ENCODE assay signal across 15 mouse cellular contexts in genomic region chr12:31896295-31896694, GRCm38 (mm10). TPM values are rescaled to one million over a fixed set of nuclear protein-coding genes. Genes with fewer than 3 reads are reported as not detected.
DNase-seq lines count a peak whose midpoint lies in the region; ATAC-seq and TF ChIP-seq lines count a peak whose summit lies in the region.
"Had no signal": no experiment of that assay in that cellular context is flagged by ENCODE, and none has a peak within 500 bp of the region (broad histone marks: within the 10 kb centered on the region; RNA-seq: fewer than 3 reads in every experiment).

No protein-coding gene starts in this region.

- H3K4me2 ChIP-seq in forebrain, embryonic 11.5 days (ENCODE audit: low read depth, low read length, severe bottlenecking): no peak overlapping the region
- H3K4me2 ChIP-seq in hindbrain, embryonic 15.5 days: no peak overlapping the region
- H3K4me2 ChIP-seq in midbrain, postnatal 0 days (ENCODE audit: low read depth, low read length, poor library complexity, severe bottlenecking): no peak overlapping the region
- H3K4me2 ChIP-seq: embryonic facial prominence, embryonic 15.5 days; heart, embryonic 15.5 days; liver, embryonic 11.5 days had no signal

- no peak overlapping the region; the same call in 1 of the 2 replicates for H3K9ac ChIP-seq in forebrain, embryonic 11.5 days (ENCODE audit: low read length)
- H3K9ac ChIP-seq in hindbrain, embryonic 15.5 days: no peak overlapping the region
- H3K9ac ChIP-seq in midbrain, postnatal 0 days (replicated peaks; ENCODE audit: low read length, poor library complexity, severe bottlenecking): no peak overlapping the region
- H3K9ac ChIP-seq: embryonic facial prominence, embryonic 15.5 days; heart, embryonic 15.5 days had no signal

- WGBS in forebrain, embryonic 11.5 days: 12% methylated on average over 5 of the region's 5 CpGs
- WGBS in hindbrain, embryonic 15.5 days: 30% methylated on average over 5 of the region's 5 CpGs
- 24% methylated on average over 5 of the region's 5 CpGs for WGBS in midbrain, postnatal 0 days

- peak; percentile 28; the same call in 1 of the 2 replicates for ATAC-seq in forebrain, embryonic 11.5 days (replicated peaks; ENCODE audit: low FRiP score)
- ATAC-seq in hindbrain, embryonic 15.5 days (ENCODE audit: low FRiP score, low read depth): no peak
- ATAC-seq in midbrain, postnatal 0 days (ENCODE audit: low FRiP score): 0 out of 2 replicates have a peak, but pooled peaks have one; percentile 18

- no peak for TF ChIP-seq CTCF in gastrocnemius, adult 2 months (IDR thresholded peaks at IDR 0.05)
- no peak for TF ChIP-seq CTCF in midbrain, postnatal 0 days (IDR thresholded peaks at IDR 0.05)

- peak overlapping the region; percentile 32 for H3K4me3 ChIP-seq in gastrocnemius, adult 2 months
- H3K4me3 ChIP-seq in forebrain, embryonic 11.5 days (ENCODE audit: low read depth, low read length): no peak overlapping the region
- no peak overlapping the region for H3K4me3 ChIP-seq in hindbrain, embryonic 15.5 days
- H3K4me3 ChIP-seq in midbrain, postnatal 0 days (ENCODE audit: low read depth, low read length): no peak overlapping the region
- H3K4me3 ChIP-seq: embryonic facial prominence, embryonic 15.5 days; heart, embryonic 15.5 days had no signal

- no peaks in the 10 kb centered on the region for H3K9me3 ChIP-seq in forebrain, embryonic 11.5 days (ENCODE audit: control insufficient read depth, low read length)
- H3K9me3 ChIP-seq in hindbrain, embryonic 15.5 days: no peaks in the 10 kb centered on the region
- no peaks in the 10 kb centered on the region for H3K9me3 ChIP-seq in midbrain, postnatal 0 days (ENCODE audit: low read length)
- H3K9me3 ChIP-seq: embryonic facial prominence, embryonic 15.5 days; G1E; heart, embryonic 15.5 days had no signal

- peaks cover 16% of the 10 kb centered on the region for H3K4me1 ChIP-seq in forebrain, embryonic 11.5 days (replicated peaks; ENCODE audit: control insufficient read depth, insufficient read depth, low read length)
- H3K4me1 ChIP-seq in hindbrain, embryonic 15.5 days (replicated peaks): peaks cover 26% of the 10 kb centered on the region
- 0 out of 2 replicates have a peak, but pooled peaks cover 7% of the 10 kb centered on the region for H3K4me1 ChIP-seq in midbrain, postnatal 0 days (ENCODE audit: insufficient read depth, low read length)
- H3K4me1 ChIP-seq: embryonic facial prominence, embryonic 15.5 days had no signal

- H3K27me3 ChIP-seq in forebrain, embryonic 11.5 days (ENCODE audit: control insufficient read depth, insufficient read depth, low read length): no peaks in the 10 kb centered on the region
- H3K27me3 ChIP-seq in hindbrain, embryonic 15.5 days: no peaks in the 10 kb centered on the region
- H3K27me3 ChIP-seq in midbrain, postnatal 0 days (ENCODE audit: insufficient read depth, low read length): no peaks in the 10 kb centered on the region
- H3K27me3 ChIP-seq: embryonic facial prominence, embryonic 15.5 days; heart, embryonic 15.5 days had no signal

- peak overlapping the region; percentile 71 for H3K27ac ChIP-seq in gastrocnemius, adult 2 months
- peak overlapping the region; percentile 3; the same call in 1 of the 2 replicates for H3K27ac ChIP-seq in forebrain, embryonic 11.5 days (ENCODE audit: low read depth, low read length)
- peak overlapping the region; percentile 56 for H3K27ac ChIP-seq in hindbrain, embryonic 15.5 days (replicated peaks)
- H3K27ac ChIP-seq in midbrain, postnatal 0 days (ENCODE audit: low read depth, low read length): no peak overlapping the region
- H3K27ac ChIP-seq: embryonic facial prominence, embryonic 15.5 days; heart, embryonic 15.5 days had no signal

- intact Hi-C loops in gastrocnemius, adult 2 months (cut with DNase I): no loop called here
- intact Hi-C loops in left cerebral cortex, postnatal 14 days (cut with DNase I): no loop called here

- DNase-seq in gastrocnemius, adult 2 months: no peak
- DNase-seq in gastrocnemius, adult 8-10 months (ENCODE audit: low spot score in 2 of 2): no peak
- DNase-seq in forebrain, embryonic 11.5 days (ENCODE audit: low spot score): no peak
- no peak for DNase-seq in midbrain, postnatal 0 days (ENCODE audit: low spot score)
- DNase-seq in gastrocnemius, adult 18-20 months (ENCODE audit: low spot score): no peak
- DNase-seq in left cerebral cortex, postnatal 14 days (ENCODE audit: low spot score in 2 of 2): no peak
- DNase-seq in lung, adult 18-20 months: no peak
- DNase-seq: gastrocnemius, postnatal 10 days; kidney, adult 18-20 months; thymus, adult 18-20 months had no signal

- no peaks in the 10 kb centered on the region for H3K36me3 ChIP-seq in forebrain, embryonic 11.5 days (ENCODE audit: control insufficient read depth, insufficient read depth, low read length)
- H3K36me3 ChIP-seq in hindbrain, embryonic 15.5 days: no peaks in the 10 kb centered on the region
- H3K36me3 ChIP-seq in midbrain, postnatal 0 days (ENCODE audit: insufficient read depth, low read length): no peaks in the 10 kb centered on the region

RNA-seq across cellular contexts. Expression of gene Hbp1, which starts 54.0 kb away (rescaled TPM):
- 10 to 100 TPM; 60.3 to 74.6 TPM for total RNA-seq in gastrocnemius, adult 2 months (2021)
- total RNA-seq in gastrocnemius, adult 8-10 months (2022): 10 to 100 TPM; 65.3 to 78.0 (median 69.0) TPM
- 80.8 and 87.1 TPM in 2 replicates for polyA plus RNA-seq in forebrain, embryonic 11.5 days (2014; fragmentation: Nextera tagmentation; extraction: Ambion mirVana)
- 47.1 and 48.2 TPM in 2 replicates for polyA plus RNA-seq in hindbrain, embryonic 15.5 days (2015; fragmentation: Nextera tagmentation; extraction: Ambion mirVana)
- total RNA-seq in midbrain, postnatal 0 days (2014; rRNA removed): 34.4 and 39.8 TPM in 2 replicates
- 25.4 and 25.6 TPM in 2 replicates for polyA plus RNA-seq in midbrain, postnatal 0 days (2015; fragmentation: Nextera tagmentation; extraction: Ambion mirVana)
- 10 to 100 TPM; 61.8 to 77.7 TPM for total RNA-seq in gastrocnemius, adult 18-20 months (2021)
- 10 to 100 TPM; 19.1 to 19.3 TPM for total RNA-seq in left cerebral cortex, postnatal 14 days (2021)
